Mouse (Mus musculus) erythroblast, adult 5-6 weeks (primary cell): ENCODE results near the gene Rps6. TPM values are rescaled to one million over a fixed set of nuclear protein-coding genes. Genes with fewer than 3 reads are reported as not detected.
"Not testable (repeated sequence)": the region's sequence is repeated elsewhere in the genome, so short reads cannot be mapped to it uniquely, and the experiment has no call there.

Experiments used
- ATAC-seq: replicated peaks from 2 replicates; pipeline ENCODE4 v1.8.0; 2016; ENCODE audit warnings: moderate number of reproducible peaks, mild to moderate bottlenecking, moderate TSS enrichment, inconsistent platforms; ENCODE audit not compliant: poor library complexity, low FRiP score, severe bottlenecking
- total RNA-seq, 2 experiments: library from RNA; stranded (forward) in 1 of 2; stranded (reverse) in 1 of 2; fragments of 150-400 nt in 1 of 2; fragments of 200-764, 138-1000 nt in 1 of 2; gene quantifications; 2 replicates each; pipeline versions ENCODE4 v1.2.3 to v1.2.4; 2015 to 2017; ENCODE audit warnings: low replicate concordance in 2 of 2

Gene Rps6
- total RNA-seq, 2 experiments from 2014 or later, result 159 to 866 TPM

- ATAC-seq, result no peak
Observed at GRCm38 (mm10) chr4:86852813-86853590, 4.2 kb downstream of the Rps6 start.

DNA sequence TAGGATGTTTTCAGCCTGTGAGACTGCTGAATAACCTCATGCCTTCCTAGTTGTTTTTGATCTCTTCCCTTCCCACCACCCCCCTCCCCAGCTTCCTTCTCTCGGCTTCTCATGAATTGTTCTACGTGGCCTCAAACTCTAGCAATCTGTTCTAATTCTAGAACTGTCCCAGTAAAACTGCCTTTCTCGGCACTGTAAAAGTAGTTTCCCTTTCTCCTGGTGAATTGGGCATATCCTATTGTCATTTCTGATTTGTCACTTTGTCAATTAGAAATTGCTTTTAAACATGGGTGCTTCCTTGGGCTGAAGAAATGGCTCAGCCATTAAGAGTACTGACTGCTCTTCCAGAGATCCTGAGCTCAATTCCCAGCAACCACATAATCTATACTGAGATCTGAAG is 5.2 kb downstream of the Rps6 start:
- ATAC-seq, result no peak

GRCm38 (mm10) chr4:86851331-86851730 is 5.9 kb downstream of the Rps6 start:
- ATAC-seq, result no peak

GRCm38 (mm10) chr4:86847246-86847645 is 10.0 kb downstream of the Rps6 start:
- no peak for ATAC-seq

- ATAC-seq, result peak; percentile 49; the same call in 1 of the 2 replicates
Observed at GRCm38 (mm10) chr4:86845384-86845783, 11.8 kb downstream of the Rps6 start.

DNA sequence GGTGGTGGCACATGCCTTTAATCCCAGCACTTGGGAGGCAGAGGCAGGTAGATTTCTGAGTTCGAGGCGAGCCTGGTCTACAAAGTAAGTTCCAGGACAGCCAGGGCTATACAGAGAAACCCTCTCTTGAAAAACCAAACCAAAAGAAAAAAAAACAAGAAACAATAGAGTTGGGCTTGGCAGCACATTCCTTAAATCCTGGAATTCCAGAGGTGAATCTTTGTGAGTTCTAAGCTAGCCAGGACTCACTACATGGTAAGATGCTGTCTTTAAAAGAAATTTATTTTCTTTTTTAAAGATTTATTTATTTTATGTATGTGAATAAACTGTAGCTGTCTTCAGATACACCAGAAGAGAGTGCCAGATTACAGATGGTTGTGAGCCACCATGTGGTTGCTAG is 16.1 kb downstream of the Rps6 start:
- not testable (repeated sequence) for ATAC-seq

- ATAC-seq, result no peak
Observed at GRCm38 (mm10) chr4:86831896-86832295, 25.3 kb downstream of the Rps6 start.

- no peak for ATAC-seq
Observed at GRCm38 (mm10) chr4:86825143-86825542, 32.1 kb downstream of the Rps6 start.

DNA sequence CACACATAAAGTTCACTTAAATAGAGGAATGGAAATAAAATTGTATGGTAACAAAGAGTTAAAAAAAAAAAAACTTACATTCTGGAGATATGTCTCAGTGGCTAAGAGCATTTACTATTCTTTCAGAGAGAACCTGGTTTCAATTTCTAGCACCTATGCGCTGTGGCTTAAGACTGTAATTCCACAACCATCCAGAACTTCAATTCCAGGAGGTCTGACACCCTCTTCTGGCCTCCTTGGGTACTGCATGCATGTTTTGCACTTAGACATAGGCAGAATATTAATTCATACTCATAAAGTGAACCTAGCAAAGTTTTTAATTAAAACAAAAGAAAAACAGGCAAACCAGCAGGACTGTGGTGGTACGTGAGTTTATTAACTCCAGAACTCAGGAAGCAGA is 34.0 kb downstream of the Rps6 start:
- peak; percentile 73; the same call in 1 of the 2 replicates for ATAC-seq

DNA sequence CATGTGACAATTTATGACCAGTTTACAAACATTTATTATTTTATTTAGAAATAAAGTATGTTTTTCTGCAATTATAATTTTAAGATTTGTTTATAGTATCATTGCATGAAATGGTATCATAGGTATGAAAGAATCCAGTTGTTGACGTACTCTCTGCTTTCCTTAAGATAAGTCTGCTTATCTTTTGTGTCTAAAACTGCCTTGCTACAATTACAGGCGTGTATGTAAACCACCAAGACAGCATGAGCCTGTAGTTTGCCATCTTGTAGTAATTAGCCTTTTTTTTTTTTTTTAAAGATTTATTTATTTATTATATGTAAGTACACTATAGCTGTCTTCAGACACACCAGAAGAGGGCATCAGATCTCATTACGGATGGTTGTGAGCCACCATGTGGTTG is 42.4 kb downstream of the Rps6 start:
- ATAC-seq, result no peak

- ATAC-seq, result no peak
Observed at GRCm38 (mm10) chr4:86810604-86811003, 46.6 kb downstream of the Rps6 start.

Other genes with a start within 250 kb of the Rps6 start
- 6.5 and 7.9 TPM in 2 replicates for gene Haus6, start 245.4 kb downstream of the Rps6 start, total RNA-seq (2015; ENCODE audit: low replicate concordance)
- gene Haus6, start 245.4 kb downstream of the Rps6 start, total RNA-seq (2017; ENCODE audit: low replicate concordance), result 10.6 and 13.9 TPM in 2 replicates
- gene Plin2, start 187.4 kb downstream of the Rps6 start, total RNA-seq (2015; ENCODE audit: low replicate concordance), result 11.3 and 33.9 TPM in 2 replicates
- 23.7 and 39.7 TPM in 2 replicates for gene Plin2, start 187.4 kb downstream of the Rps6 start, total RNA-seq (2017; ENCODE audit: low replicate concordance)
- 5.2 and 7.5 TPM in 2 replicates for gene Dennd4c, start 108.9 kb downstream of the Rps6 start, total RNA-seq (2015; ENCODE audit: low replicate concordance)
- gene Dennd4c, start 108.9 kb downstream of the Rps6 start, total RNA-seq (2017; ENCODE audit: low replicate concordance), result 5.5 and 6.6 TPM in 2 replicates
- not detected in 2 replicates for gene Acer2, start 17.0 kb upstream of the Rps6 start, total RNA-seq (2015; ENCODE audit: low replicate concordance)
- gene Acer2, start 17.0 kb upstream of the Rps6 start, total RNA-seq (2017; ENCODE audit: low replicate concordance), result 0.43 and 1.3 TPM in 2 replicates